Mouse (Mus musculus) G1E-ER4 (cell line): ENCODE measurements around the gene Lhx6. TPM values are rescaled to one million over a fixed set of nuclear protein-coding genes. Genes with fewer than 3 reads are reported as not detected.

Source experiments
- GATA1 ChIP-seq: IDR thresholded peaks from one replicate; pipeline ENCODE4 v1.8.0; 2012; ENCODE audit warnings: low read length, inconsistent platforms
- polyA plus RNA-seq: library from polyadenylated mRNA; stranded (reverse); fragments of >175 nt; gene quantifications from 2 replicates; pipeline ENCODE4 v1.2.3, GENCODE M21; 2012

The Lhx6 gene
- polyA plus RNA-seq, 1 experiment = not detected

GRCm38 (mm10) chr2:36101866-36102558 lies 3.2 kb downstream of the Lhx6 start:
- TF ChIP-seq GATA1 = no peak

DNA sequence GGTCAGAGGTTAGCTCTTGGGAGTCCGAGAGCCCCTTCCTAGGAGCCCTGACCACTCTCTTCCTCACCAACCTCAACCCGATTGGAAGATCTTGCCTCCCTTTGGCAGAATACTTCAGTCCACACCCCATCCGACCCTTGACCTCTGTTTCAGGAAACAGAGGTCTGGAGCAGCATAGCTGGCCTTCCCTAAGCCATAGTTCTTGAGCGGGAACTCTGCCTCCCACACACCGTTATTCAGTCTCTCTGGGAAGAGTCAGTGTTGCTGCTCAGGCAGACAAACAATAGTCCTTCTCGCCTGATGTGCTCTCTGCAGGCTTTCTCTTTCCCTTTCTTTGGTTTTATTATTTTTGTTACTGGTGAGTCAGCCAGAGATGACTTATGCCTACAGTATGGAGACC lies 5.5 kb downstream of the Lhx6 start:
- TF ChIP-seq GATA1 = no peak

DNA sequence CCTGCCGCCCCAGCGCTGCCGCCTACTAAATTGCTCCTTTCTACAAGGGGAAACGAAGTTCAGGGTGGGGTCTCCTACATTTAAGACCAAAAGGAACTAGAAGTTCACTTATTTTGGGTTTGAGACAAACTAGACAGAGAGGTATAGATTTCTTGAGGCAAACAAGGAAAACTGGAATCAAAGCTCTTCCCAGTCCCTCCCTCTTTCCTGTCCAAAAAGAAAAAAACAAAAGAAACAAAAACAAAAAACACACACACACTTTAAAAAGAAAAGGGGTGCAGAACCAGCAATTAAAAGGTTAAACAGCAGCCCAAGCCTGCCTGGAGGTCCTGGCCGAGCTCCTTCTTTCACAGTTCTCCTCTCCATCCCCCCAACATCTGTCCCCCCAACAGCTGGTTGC lies 7.2 kb downstream of the Lhx6 start:
- no peak for TF ChIP-seq GATA1

- no peak for TF ChIP-seq GATA1
Observed at GRCm38 (mm10) chr2:36097129-36097815, 7.9 kb downstream of the Lhx6 start.

DNA sequence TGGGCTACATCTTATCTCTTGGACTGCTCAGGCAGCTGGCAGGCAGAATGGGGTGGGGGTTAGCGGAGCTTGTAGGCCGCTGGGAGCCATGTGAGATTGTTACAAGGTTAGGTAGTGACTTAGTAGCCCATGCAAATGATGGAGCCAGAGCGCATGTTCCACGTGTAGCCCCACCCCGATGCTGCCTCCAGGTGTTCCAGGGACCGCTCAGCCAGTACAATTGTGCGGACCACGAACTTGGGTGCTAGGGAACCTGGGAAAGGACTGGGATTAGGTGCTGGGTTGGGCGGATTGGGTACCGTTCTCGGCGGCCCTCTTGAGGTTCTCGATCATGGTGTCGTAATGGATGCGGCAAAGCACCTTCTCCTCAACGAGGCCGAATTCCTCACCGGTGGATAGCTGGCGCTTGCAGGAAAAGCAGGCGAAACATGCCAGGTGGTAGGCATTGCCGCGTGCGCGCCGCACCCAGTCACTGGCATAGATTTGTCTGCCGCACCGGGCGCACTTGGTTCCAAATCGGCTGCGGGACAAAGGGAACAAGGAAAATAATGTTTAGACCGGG lies 11.2 kb downstream of the Lhx6 start:
- TF ChIP-seq GATA1 = no peak

DNA sequence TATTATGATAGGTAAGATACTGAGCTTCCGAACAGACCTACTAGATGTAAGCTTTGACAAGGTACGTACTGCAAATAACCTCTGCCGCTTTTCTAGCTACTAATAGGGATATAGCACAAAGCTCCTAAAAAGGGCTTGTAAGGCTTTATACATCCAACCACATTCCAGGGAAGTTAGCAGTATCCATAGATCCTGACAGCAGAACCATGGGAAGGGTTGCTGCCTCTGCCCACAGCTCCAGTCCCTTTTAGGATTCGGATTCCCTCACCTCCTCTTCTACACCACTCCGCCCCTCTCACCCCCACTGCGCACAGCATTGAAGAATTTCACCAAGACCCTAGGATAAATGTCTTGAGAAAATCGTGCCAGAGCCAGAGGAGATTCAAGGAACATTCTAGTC lies 11.9 kb downstream of the Lhx6 start:
- no peak for TF ChIP-seq GATA1

DNA sequence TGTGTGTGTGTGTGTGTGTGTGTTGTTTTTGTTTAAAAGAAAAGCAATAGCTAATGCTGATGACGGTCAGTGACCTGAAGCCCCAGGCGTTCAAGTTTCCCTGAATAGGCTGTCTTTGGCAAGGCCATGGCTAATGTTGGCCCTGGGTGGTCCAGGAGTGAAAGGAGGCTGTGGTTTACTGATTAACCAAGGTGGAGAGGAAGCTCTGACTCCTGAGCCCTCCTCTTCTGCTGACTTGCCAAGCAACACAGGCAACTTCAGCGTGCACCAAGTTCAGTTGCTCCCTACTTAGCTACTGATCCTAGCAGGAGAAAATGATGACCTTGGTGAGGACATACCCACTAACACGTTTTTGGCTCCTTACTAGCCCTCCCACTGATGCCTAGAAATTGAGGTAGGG lies 12.5 kb downstream of the Lhx6 start:
- TF ChIP-seq GATA1 = no peak

DNA sequence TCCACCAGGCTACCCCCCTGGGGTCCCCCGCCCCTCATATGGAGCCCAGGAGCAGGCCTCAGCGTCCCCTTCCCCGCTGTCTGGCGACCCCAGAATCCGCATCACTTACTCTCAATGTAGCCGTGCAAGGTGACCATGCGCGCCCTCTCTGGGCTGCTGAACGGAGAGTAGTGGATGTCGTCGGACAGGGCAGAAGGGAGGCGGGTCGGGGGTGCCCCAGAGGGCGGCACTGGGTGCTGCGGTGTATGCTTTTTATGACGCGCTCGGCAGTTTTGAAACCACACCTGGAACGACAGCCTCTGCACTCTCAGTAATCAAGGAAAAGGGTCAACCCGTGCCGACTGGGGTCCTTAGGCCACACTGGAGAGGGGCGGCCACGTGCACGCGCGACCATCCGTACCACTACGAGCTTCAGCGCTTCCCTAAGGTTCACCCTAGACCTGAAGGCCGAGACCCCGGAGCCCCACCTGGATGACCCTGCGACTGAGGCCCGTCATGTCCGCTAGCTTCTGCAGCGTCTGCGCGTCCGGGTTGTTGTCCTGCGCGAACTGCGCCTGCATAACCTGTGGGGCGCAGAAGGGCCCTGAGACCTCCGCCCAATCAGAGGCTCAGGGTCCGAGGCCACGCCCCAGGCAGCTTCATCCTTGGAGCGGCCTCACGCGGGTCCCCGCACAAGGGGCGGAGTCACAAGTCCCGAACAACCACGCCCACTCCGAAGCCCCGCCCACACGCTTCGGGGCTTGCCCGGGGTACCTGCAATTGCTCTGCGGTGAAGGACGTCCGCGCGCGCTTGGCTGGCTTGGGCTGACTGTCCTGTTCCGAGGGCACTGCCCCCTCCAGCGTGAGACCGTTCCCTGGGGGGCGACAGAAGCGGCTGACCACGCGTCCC lies 14.1 kb downstream of the Lhx6 start:
- TF ChIP-seq GATA1 = no peak

GRCm38 (mm10) chr2:36089190-36089589 lies 16.0 kb downstream of the Lhx6 start:
- TF ChIP-seq GATA1 = no peak

GRCm38 (mm10) chr2:36085041-36085440 lies 20.2 kb downstream of the Lhx6 start:
- no peak for TF ChIP-seq GATA1

DNA sequence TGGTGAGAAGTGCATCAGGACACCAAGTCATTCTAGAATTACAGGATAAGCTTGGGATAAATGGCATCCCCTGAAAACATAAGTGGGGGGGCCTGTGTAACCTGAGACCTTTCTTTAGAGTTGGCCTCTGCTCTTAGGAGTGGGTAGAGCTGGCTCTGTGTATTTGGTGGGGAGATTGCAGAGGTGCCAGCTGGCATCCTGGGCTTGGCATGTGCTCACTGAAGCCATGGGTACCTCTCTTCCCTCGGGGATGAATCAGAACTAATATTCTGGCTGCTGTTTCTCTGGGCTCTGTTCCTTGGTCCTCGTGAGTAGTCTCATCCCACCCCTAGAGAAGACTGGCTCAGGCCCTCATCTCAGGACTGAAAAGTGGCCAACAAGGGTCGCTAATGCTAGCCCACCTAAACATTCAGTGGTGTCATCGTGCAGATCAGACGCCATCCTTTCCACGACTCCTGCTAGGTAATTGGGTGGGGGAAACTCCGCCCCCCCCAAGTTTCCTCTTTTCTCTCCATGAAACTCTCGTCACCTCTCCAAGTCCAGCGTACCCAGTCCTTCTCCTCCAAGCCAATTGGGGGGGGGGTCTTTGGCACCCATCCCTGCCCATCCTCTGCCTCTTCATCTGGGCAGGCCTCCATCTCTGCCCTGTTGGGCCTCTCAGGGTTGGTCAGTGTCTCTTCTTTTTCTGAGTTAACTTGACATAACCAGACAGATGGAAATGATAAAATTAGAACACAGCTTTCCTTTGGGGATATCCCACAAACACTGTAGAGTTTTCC lies 22.2 kb downstream of the Lhx6 start:
- no peak for TF ChIP-seq GATA1

GRCm38 (mm10) chr2:36081446-36081845 lies 23.8 kb downstream of the Lhx6 start:
- no peak for TF ChIP-seq GATA1

DNA sequence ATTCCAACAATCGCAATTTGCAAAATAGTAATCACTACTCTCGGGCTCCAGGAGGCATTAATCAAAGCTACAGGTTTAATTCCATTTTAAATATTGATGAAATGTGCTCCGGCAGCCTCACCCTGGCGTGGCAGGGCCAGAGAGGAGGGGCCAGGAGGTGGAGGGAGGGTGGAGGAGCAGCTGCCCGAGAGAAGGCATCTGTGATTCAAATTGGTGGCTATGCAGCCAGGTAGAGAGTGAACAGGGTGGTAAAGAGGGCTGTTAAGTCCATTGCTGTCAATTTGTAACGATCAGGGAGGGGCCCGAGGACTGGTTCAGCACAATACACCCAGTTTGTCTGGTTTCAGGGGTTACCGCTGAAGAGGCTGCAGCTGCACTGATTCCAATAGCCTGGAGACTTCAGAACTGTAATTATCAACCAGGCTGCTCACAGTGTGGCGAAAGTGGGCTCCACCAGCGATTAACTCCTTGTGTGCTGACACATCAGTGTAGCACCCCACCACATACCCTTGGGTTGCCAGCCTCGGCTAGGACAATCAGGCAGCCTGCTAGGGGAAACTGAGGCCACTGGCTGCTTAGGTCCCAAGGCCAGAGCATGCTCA lies 27.9 kb downstream of the Lhx6 start:
- TF ChIP-seq GATA1 = no peak

- TF ChIP-seq GATA1 = no peak
Observed at GRCm38 (mm10) chr2:36075210-36075609, 30.0 kb downstream of the Lhx6 start.

GRCm38 (mm10) chr2:36073781-36074180 lies 31.4 kb downstream of the Lhx6 start:
- TF ChIP-seq GATA1 = no peak
